Mouse (Mus musculus) CH12.LX (cell line): ENCODE measurements around the gene Gm36028.

ENCODE experiments used
- CHD1 ChIP-seq: IDR thresholded peaks from 2 replicates; pipeline ENCODE4 v1.6.1; 2012; ENCODE audit warnings: low read depth, low read length, improper control_type of control experiment, inconsistent platforms
- CTCF ChIP-seq, 2 experiments: IDR thresholded peaks in 1 of 2; conservative IDR thresholded peaks in 1 of 2; 2 replicates each; pipeline ENCODE4 v1.5.1; 2011 to 2012; ENCODE audit warnings: low read depth in 2 of 2, low read length in 2 of 2, improper control_type of control experiment in 1 of 2, inconsistent platforms in 1 of 2, mild to moderate bottlenecking in 1 of 2, moderate library complexity in 1 of 2
- ELF1 ChIP-seq: IDR thresholded peaks from 2 replicates; pipeline ENCODE4 v1.6.1; 2014; ENCODE audit warnings: low read depth, mild to moderate bottlenecking, inconsistent platforms, low read length, improper control_type of control experiment
- GABPA ChIP-seq: IDR thresholded peaks from 2 replicates; pipeline ENCODE4 v1.6.1; 2012; ENCODE audit warnings: low read depth, low read length, improper control_type of control experiment, inconsistent platforms; ENCODE audit not compliant: insufficient replicate concordance
- MXI1 ChIP-seq: IDR thresholded peaks from 2 replicates; pipeline ENCODE4 v1.6.1; 2011; ENCODE audit warnings: mild to moderate bottlenecking, low read depth, low read length, improper control_type of control experiment
- MYC ChIP-seq: IDR thresholded peaks from 2 replicates; pipeline ENCODE4 v1.6.1; 2011; ENCODE audit warnings: low read depth, mild to moderate bottlenecking, improper control_type of control experiment, low read length
- NELFE ChIP-seq: IDR thresholded peaks from 2 replicates; pipeline ENCODE4 v1.6.1; 2011; ENCODE audit warnings: low read depth, low read length, improper control_type of control experiment
- POLR2A ChIP-seq: IDR thresholded peaks from 2 replicates; pipeline ENCODE4 v1.6.1; 2011; ENCODE audit warnings: low read depth, mild to moderate bottlenecking, improper control_type of control experiment, low read length
- POLR2AphosphoS2 ChIP-seq: IDR thresholded peaks from 2 replicates; pipeline ENCODE4 v1.6.1; 2011; ENCODE audit warnings: low read depth, low read length, improper control_type of control experiment
- TCF12 ChIP-seq: IDR thresholded peaks from 2 replicates; pipeline ENCODE4 v1.6.1; 2014; ENCODE audit warnings: low read depth, mild to moderate bottlenecking, inconsistent platforms, low read length, improper control_type of control experiment
- UBTF ChIP-seq: IDR thresholded peaks from 2 replicates; pipeline ENCODE4 v1.6.1; 2012; ENCODE audit warnings: low read depth, mild to moderate bottlenecking, inconsistent platforms, low read length, improper control_type of control experiment, moderate library complexity
- ZC3H11A ChIP-seq: IDR thresholded peaks from 2 replicates; pipeline ENCODE4 v1.6.1; 2012; ENCODE audit warnings: low read depth, mild to moderate bottlenecking, inconsistent platforms, low read length, improper control_type of control experiment
- ZNF384 ChIP-seq: IDR thresholded peaks from 2 replicates; pipeline ENCODE4 v1.6.1; 2012; ENCODE audit warnings: low read depth, low read length, improper control_type of control experiment, inconsistent platforms

DNA sequence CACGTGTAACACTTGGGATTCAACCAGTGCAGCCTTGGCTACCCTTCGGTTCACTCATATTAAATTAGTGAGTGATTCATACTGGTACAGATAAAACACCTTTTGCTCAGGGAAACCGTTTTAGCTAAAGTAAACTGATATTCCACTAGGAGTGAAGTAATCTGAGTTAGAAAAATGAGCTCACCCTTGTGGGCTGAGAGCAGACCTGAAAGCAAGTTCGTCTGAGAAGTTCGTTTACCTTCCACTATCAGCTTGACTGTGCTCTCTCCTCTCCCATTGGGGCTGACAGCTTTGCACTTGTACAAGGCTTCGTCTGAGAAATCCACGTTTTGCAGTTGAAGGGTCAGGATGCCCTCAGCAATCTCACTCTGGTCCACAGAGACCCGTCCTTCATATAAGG, 5.4 kb downstream of the Gm36028 start:
- TF ChIP-seq ZC3H11A: no peak
- no peak for TF ChIP-seq CTCF (conservative IDR thresholded peaks at IDR 0.05 in 1 of 2, IDR thresholded peaks at IDR 0.05 in 1 of 2; ENCODE audit: low read depth in 2 of 2, low read length in 2 of 2)
- no peak for TF ChIP-seq ELF1
- TF ChIP-seq CHD1: no peak
- TF ChIP-seq NELFE: no peak
- TF ChIP-seq MXI1: no peak
- TF ChIP-seq POLR2A: no peak
- no peak for TF ChIP-seq UBTF
- no peak for TF ChIP-seq TCF12
- no peak for TF ChIP-seq POLR2AphosphoS2
- no peak for TF ChIP-seq ZNF384
- TF ChIP-seq GABPA: no peak
- TF ChIP-seq MYC: no peak
